Mouse (Mus musculus): Measurements from ENCODE around the gene Cuedc2. TPM values are rescaled to one million over a fixed set of nuclear protein-coding genes. Genes with fewer than 3 reads are reported as not detected.

Gene Cuedc2
- polyA plus RNA-seq, 1 experiment from 2014 or later, result 221 TPM

- Histone ChIP-seq H3K9ac (ENCODE audit: low read length) (no peak overlapping the region), H3K27me3 (ENCODE audit: control insufficient read depth, insufficient read depth, low read length) (peaks cover 23% of the 10 kb centered on the region), H3K27ac (ENCODE audit: low read depth, low read length) (no peak overlapping the region), H3K4me3 (ENCODE audit: low read depth, low read length) (no peak overlapping the region), H3K4me1 (ENCODE audit: control insufficient read depth, insufficient read depth, low read length) (peaks cover 10% of the 10 kb centered on the region), H3K36me3 (ENCODE audit: control insufficient read depth, insufficient read depth, low read length) (no peaks in the 10 kb centered on the region), H3K4me2 (no peak overlapping the region), H3K9me3 (ENCODE audit: control insufficient read depth, low read length) (no peaks in the 10 kb centered on the region)
- DNase-seq (ENCODE audit: low spot score, missing footprints) (no peak), ATAC-seq (ENCODE audit: low FRiP score) (no peak)
- 94% methylated on average over 1 of the region's 1 CpGs for WGBS
These were observed 8.6 kb upstream of the Cuedc2 start for GRCm38 (mm10) chr19:46347146-46347545.

- H3K27ac ChIP-seq (ENCODE audit: low read depth, low read length), result no peak overlapping the region
- DNase-seq (ENCODE audit: low spot score, missing footprints) (no peak), ATAC-seq (ENCODE audit: low FRiP score) (no peak)
- H3K9ac ChIP-seq (ENCODE audit: low read length), result no peak overlapping the region
- no peak overlapping the region for H3K4me2 ChIP-seq
- 23% methylated on average over 7 of the region's 7 CpGs for WGBS
- no peaks in the 10 kb centered on the region for H3K9me3 ChIP-seq (ENCODE audit: control insufficient read depth, low read length)
- H3K4me3 ChIP-seq (ENCODE audit: low read depth, low read length), result no peak overlapping the region
- H3K36me3 ChIP-seq (ENCODE audit: control insufficient read depth, insufficient read depth, low read length), result no peaks in the 10 kb centered on the region
- peaks cover 10% of the 10 kb centered on the region for H3K4me1 ChIP-seq (ENCODE audit: control insufficient read depth, insufficient read depth, low read length)
- peaks cover 11% of the 10 kb centered on the region for H3K27me3 ChIP-seq (ENCODE audit: control insufficient read depth, insufficient read depth, low read length)
These were observed 6.4 kb upstream of the Cuedc2 start for GRCm38 (mm10) chr19:46344710-46345419.

GRCm38 (mm10) chr19:46339287-46339971, 927 bp upstream of the Cuedc2 start:
- DNase-seq (ENCODE audit: low spot score, missing footprints) (no peak), ATAC-seq (ENCODE audit: low FRiP score) (no peak)
- Histone ChIP-seq H3K27ac (ENCODE audit: low read depth, low read length) (no peak overlapping the region), H3K4me2 (no peak overlapping the region), H3K4me1 (ENCODE audit: control insufficient read depth, insufficient read depth, low read length) (peaks cover 7% of the 10 kb centered on the region), H3K9me3 (ENCODE audit: control insufficient read depth, low read length) (no peaks in the 10 kb centered on the region), H3K9ac (ENCODE audit: low read length) (peak overlapping the region; percentile 11; the same call in 1 of the 2 replicates), H3K4me3 (ENCODE audit: low read depth, low read length) (no peak overlapping the region), H3K27me3 (ENCODE audit: control insufficient read depth, insufficient read depth, low read length) (no peaks in the 10 kb centered on the region), H3K36me3 (ENCODE audit: control insufficient read depth, insufficient read depth, low read length) (no peaks in the 10 kb centered on the region)
- 79% methylated on average over 7 of the region's 7 CpGs for WGBS

GRCm38 (mm10) chr19:46338942-46339286, 412 bp upstream of the Cuedc2 start:
- H3K4me2 ChIP-seq, result peak overlapping the region; percentile 20
- peak overlapping the region; percentile 11; the same call in 1 of the 2 replicates for H3K9ac ChIP-seq (ENCODE audit: low read length)
- no peaks in the 10 kb centered on the region for H3K27me3 ChIP-seq (ENCODE audit: control insufficient read depth, insufficient read depth, low read length)
- ATAC-seq (ENCODE audit: low FRiP score) (peak; percentile 23; the same call in 1 of the 2 replicates), DNase-seq (ENCODE audit: low spot score, missing footprints) (no peak)
- peaks cover 7% of the 10 kb centered on the region for H3K4me1 ChIP-seq (ENCODE audit: control insufficient read depth, insufficient read depth, low read length)
- H3K27ac ChIP-seq (ENCODE audit: low read depth, low read length), result no peak overlapping the region
- no peaks in the 10 kb centered on the region for H3K9me3 ChIP-seq (ENCODE audit: control insufficient read depth, low read length)
- WGBS, result 55% methylated on average over 6 of the region's 6 CpGs
- no peaks in the 10 kb centered on the region for H3K36me3 ChIP-seq (ENCODE audit: control insufficient read depth, insufficient read depth, low read length)
- H3K4me3 ChIP-seq (ENCODE audit: low read depth, low read length), result peak overlapping the region; percentile 1; the same call in 1 of the 2 replicates

- no peaks in the 10 kb centered on the region for H3K36me3 ChIP-seq (ENCODE audit: control insufficient read depth, insufficient read depth, low read length)
- peak overlapping the region; percentile 57 for H3K27ac ChIP-seq (ENCODE audit: low read depth, low read length)
- H3K4me1 ChIP-seq (ENCODE audit: control insufficient read depth, insufficient read depth, low read length), result peaks cover 9% of the 10 kb centered on the region
- DNase-seq (ENCODE audit: low spot score, missing footprints) (no peak), ATAC-seq (ENCODE audit: low FRiP score) (no peak)
- peak overlapping the region; percentile 88 for H3K9ac ChIP-seq (ENCODE audit: low read length)
- H3K4me2 ChIP-seq, result peak overlapping the region; percentile 81
- peak overlapping the region; percentile 73 for H3K4me3 ChIP-seq (ENCODE audit: low read depth, low read length)
- H3K9me3 ChIP-seq (ENCODE audit: control insufficient read depth, low read length), result no peaks in the 10 kb centered on the region
- 34% methylated on average over 15 of the region's 15 CpGs for WGBS
- no peaks in the 10 kb centered on the region for H3K27me3 ChIP-seq (ENCODE audit: control insufficient read depth, insufficient read depth, low read length)
These were observed 677 bp downstream of the Cuedc2 start for GRCm38 (mm10) chr19:46337719-46338330.

GRCm38 (mm10) chr19:46333906-46334305, 4.6 kb downstream of the Cuedc2 start:
- DNase-seq (ENCODE audit: low spot score, missing footprints) (peak; percentile 45), ATAC-seq (ENCODE audit: low FRiP score) (no peak)
- no peak overlapping the region for H3K4me2 ChIP-seq
- H3K4me1 ChIP-seq (ENCODE audit: control insufficient read depth, insufficient read depth, low read length), result peaks cover 22% of the 10 kb centered on the region
- WGBS, result 94% methylated on average over 3 of the region's 3 CpGs
- no peaks in the 10 kb centered on the region for H3K36me3 ChIP-seq (ENCODE audit: control insufficient read depth, insufficient read depth, low read length)
- no peaks in the 10 kb centered on the region for H3K27me3 ChIP-seq (ENCODE audit: control insufficient read depth, insufficient read depth, low read length)
- no peak overlapping the region for H3K4me3 ChIP-seq (ENCODE audit: low read depth, low read length)
- no peaks in the 10 kb centered on the region for H3K9me3 ChIP-seq (ENCODE audit: control insufficient read depth, low read length)
- H3K27ac ChIP-seq (ENCODE audit: low read depth, low read length), result no peak overlapping the region
- no peak overlapping the region for H3K9ac ChIP-seq (ENCODE audit: low read length)

- H3K27me3 ChIP-seq (ENCODE audit: control insufficient read depth, insufficient read depth, low read length), result no peaks in the 10 kb centered on the region
- 37% methylated on average over 7 of the region's 7 CpGs for WGBS
- no peaks in the 10 kb centered on the region for H3K36me3 ChIP-seq (ENCODE audit: control insufficient read depth, insufficient read depth, low read length)
- H3K4me2 ChIP-seq, result peak overlapping the region; percentile 1; the same call in 1 of the 2 replicates
- peak overlapping the region; percentile 1; the same call in 1 of the 2 replicates for H3K9ac ChIP-seq (ENCODE audit: low read length)
- peaks cover 22% of the 10 kb centered on the region for H3K4me1 ChIP-seq (ENCODE audit: control insufficient read depth, insufficient read depth, low read length)
- peak overlapping the region; percentile 11; the same call in 1 of the 2 replicates for H3K27ac ChIP-seq (ENCODE audit: low read depth, low read length)
- H3K4me3 ChIP-seq (ENCODE audit: low read depth, low read length), result no peak overlapping the region
- no peaks in the 10 kb centered on the region for H3K9me3 ChIP-seq (ENCODE audit: control insufficient read depth, low read length)
- DNase-seq (ENCODE audit: low spot score, missing footprints) (peak; percentile 87), ATAC-seq (ENCODE audit: low FRiP score) (no peak)
These were observed 5.7 kb downstream of the Cuedc2 start for GRCm38 (mm10) chr19:46332721-46333339.

GRCm38 (mm10) chr19:46331936-46332335, 6.6 kb downstream of the Cuedc2 start:
- no peaks in the 10 kb centered on the region for H3K27me3 ChIP-seq (ENCODE audit: control insufficient read depth, insufficient read depth, low read length)

More at GRCm38 (mm10) chr19:46331936-46332335, 6.6 kb downstream of the Cuedc2 start:
- H3K4me3 ChIP-seq (ENCODE audit: low read depth, low read length), result no peak overlapping the region
- 88% methylated on average over 3 of the region's 3 CpGs for WGBS
- no peak for ATAC-seq (ENCODE audit: low FRiP score)
- H3K36me3 ChIP-seq (ENCODE audit: control insufficient read depth, insufficient read depth, low read length), result no peaks in the 10 kb centered on the region
- no peak overlapping the region for H3K9ac ChIP-seq (ENCODE audit: low read length)
- peaks cover 23% of the 10 kb centered on the region for H3K4me1 ChIP-seq (ENCODE audit: control insufficient read depth, insufficient read depth, low read length)
- peak; percentile 68 for DNase-seq (ENCODE audit: low spot score, missing footprints)
- H3K4me2 ChIP-seq, result no peak overlapping the region
- no peaks in the 10 kb centered on the region for H3K9me3 ChIP-seq (ENCODE audit: control insufficient read depth, low read length)
- H3K27ac ChIP-seq (ENCODE audit: low read depth, low read length), result no peak overlapping the region

All from midbrain, embryonic 11.5 days (tissue).